Mouse (Mus musculus) embryonic facial prominence, embryonic 12.5 days (tissue): ENCODE results near the gene Slc22a21. TPM values are rescaled to one million over a fixed set of nuclear protein-coding genes. Genes with fewer than 3 reads are reported as not detected.
A peak's percentile ranks its signal among the peaks of the same experiment; 100 is the strongest.
"Not testable (repeated sequence)": the region's sequence is repeated elsewhere in the genome, so short reads cannot be mapped to it uniquely, and the experiment has no call there.

Experiments used
- ATAC-seq: fragments of 200-750 bp; cut with Nextera tagmentation; 2 replicates; pipeline ENCODE4 v1.8.0; 2017; ENCODE audit not compliant: insufficient number of reproducible peaks, insufficient read depth, low FRiP score, low TSS enrichment
- H3K27ac ChIP-seq: fragments of 300-500 bp; sonication (generic); 2 replicates; pipeline ENCODE4 v1.5.1; 2016; ENCODE audit warnings: mild to moderate bottlenecking
- H3K27me3 ChIP-seq: fragments of 300-500 bp; sonication (generic); 2 replicates; pipeline ENCODE4 v1.6.1; 2016; ENCODE audit warnings: mild to moderate bottlenecking, moderate library complexity
- H3K36me3 ChIP-seq: fragments of 300-500 bp; sonication (generic); 2 replicates; pipeline ENCODE4 v1.6.1; 2016; ENCODE audit warnings: mild to moderate bottlenecking
- H3K4me1 ChIP-seq: fragments of 300-500 bp; sonication (generic); 2 replicates; pipeline ENCODE4 v1.6.1; 2016
- H3K4me2 ChIP-seq: fragments of 300-500 bp; sonication (generic); replicated peaks from 2 replicates; pipeline ENCODE4 v1.6.1; 2016; ENCODE audit warnings: mild to moderate bottlenecking, moderate library complexity
- H3K4me3 ChIP-seq: fragments of 300-500 bp; sonication (generic); 2 replicates; pipeline ENCODE4 v1.5.1; 2016; ENCODE audit warnings: mild to moderate bottlenecking
- H3K9ac ChIP-seq: fragments of 300-500 bp; sonication (generic); 2 replicates; pipeline ENCODE4 v1.6.1; 2016; ENCODE audit warnings: mild to moderate bottlenecking, moderate library complexity
- H3K9me3 ChIP-seq: fragments of 300-500 bp; sonication (generic); 2 replicates; pipeline ENCODE4 v1.6.1; 2016; ENCODE audit warnings: mild to moderate bottlenecking, moderate library complexity
- WGBS: fragments of 180-500 bp; shearing (Covaris S2); methylation state at CpG from one replicate; pipeline ENCODE4 v1.1.7; 2016; 5-methylcytosine and 5-hydroxymethylcytosine counted together
- polyA plus RNA-seq: library from polyadenylated mRNA; unstranded; fragments of >200 nt; fragmentation: Nextera tagmentation; extraction: Ambion mirVana; gene quantifications from 2 replicates; pipeline ENCODE4 v1.2.1, GENCODE M21; 2016

Gene Slc22a21
- polyA plus RNA-seq, 1 experiment from 2014 or later, result 4.9 TPM

DNA sequence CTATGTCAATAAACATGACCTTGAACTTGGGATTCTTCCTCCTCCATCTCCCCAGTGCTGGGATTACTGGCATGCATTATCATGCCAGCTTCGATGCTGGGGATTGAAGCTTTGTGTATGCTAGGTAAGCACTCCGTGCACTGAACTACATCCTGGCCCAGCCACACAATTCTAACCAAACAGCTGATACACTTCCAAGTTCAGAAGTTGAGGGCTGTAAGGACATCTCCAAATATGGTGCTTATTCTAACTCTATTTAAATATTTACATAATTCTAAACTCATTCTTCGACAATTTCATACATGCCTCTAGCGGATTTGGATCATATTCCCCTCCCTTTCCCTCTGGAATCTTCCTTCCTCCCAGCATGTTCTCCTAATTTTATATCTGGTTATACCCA lies 12.1 kb upstream of the Slc22a21 start:
- H3K9me3 ChIP-seq, result no peaks in the 10 kb centered on the region
- no peak overlapping the region for H3K4me3 ChIP-seq
- no peak for ATAC-seq
- no peak overlapping the region for H3K9ac ChIP-seq
- H3K27ac ChIP-seq, result no peak overlapping the region
- H3K4me1 ChIP-seq, result no peaks in the 10 kb centered on the region
- no peak overlapping the region for H3K4me2 ChIP-seq
- 83% methylated on average over 4 of the region's 4 CpGs for WGBS
- no peaks in the 10 kb centered on the region for H3K36me3 ChIP-seq
- H3K27me3 ChIP-seq, result no peaks in the 10 kb centered on the region

DNA sequence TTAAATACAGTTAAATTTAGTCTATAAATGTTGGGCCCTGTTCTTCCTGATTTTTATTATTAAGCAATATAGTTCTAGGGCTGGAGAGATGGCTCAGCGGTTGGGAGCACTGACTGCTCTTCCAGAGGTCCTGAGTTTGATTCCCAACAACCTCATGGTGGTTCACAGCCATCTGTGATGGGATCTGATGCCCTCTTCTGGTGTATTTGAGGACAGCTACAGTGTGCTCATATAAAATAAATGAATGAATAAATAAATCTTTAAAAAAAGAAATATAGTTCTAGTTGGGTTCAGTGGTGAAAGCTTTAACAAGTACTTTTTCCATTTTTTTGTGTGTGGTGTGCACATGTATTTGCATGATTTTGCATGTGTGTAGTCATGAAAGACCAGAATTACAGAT lies 9.1 kb upstream of the Slc22a21 start:
- Histone ChIP-seq H3K9ac (no peak overlapping the region), H3K9me3 (no peaks in the 10 kb centered on the region), H3K36me3 (no peaks in the 10 kb centered on the region), H3K27ac (no peak overlapping the region), H3K4me3 (no peak overlapping the region), H3K4me2 (no peak overlapping the region), H3K27me3 (no peaks in the 10 kb centered on the region), H3K4me1 (no peaks in the 10 kb centered on the region)
- WGBS, result 60% methylated on average over 1 of the region's 1 CpGs
- no peak for ATAC-seq

DNA sequence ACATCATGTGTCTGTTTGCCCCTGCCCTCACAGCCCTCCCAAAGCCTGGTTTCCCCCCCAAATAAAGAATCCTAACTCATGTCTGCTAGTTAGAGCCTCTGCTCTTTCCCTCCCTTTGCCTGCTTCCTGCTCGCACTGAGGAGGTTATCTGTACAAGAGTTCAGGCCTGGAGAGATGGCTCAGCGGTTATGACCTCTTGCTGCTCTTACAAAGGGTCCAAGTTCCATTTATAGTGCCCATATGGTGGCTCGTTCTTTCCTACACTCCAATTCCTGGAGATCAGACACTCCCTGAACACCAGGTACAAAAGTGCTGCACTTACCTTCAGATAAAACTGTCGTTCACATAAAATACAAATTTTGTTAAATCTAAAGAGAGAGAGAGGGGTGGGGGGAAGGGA lies 7.9 kb upstream of the Slc22a21 start:
- no peak overlapping the region for H3K4me2 ChIP-seq
- H3K27ac ChIP-seq, result no peak overlapping the region
- 79% methylated on average over 4 of the region's 4 CpGs for WGBS
- no peak overlapping the region for H3K4me3 ChIP-seq
- H3K36me3 ChIP-seq, result no peaks in the 10 kb centered on the region
- no peaks in the 10 kb centered on the region for H3K27me3 ChIP-seq
- no peak for ATAC-seq
- H3K4me1 ChIP-seq, result no peaks in the 10 kb centered on the region
- no peak overlapping the region for H3K9ac ChIP-seq
- H3K9me3 ChIP-seq, result no peaks in the 10 kb centered on the region

DNA sequence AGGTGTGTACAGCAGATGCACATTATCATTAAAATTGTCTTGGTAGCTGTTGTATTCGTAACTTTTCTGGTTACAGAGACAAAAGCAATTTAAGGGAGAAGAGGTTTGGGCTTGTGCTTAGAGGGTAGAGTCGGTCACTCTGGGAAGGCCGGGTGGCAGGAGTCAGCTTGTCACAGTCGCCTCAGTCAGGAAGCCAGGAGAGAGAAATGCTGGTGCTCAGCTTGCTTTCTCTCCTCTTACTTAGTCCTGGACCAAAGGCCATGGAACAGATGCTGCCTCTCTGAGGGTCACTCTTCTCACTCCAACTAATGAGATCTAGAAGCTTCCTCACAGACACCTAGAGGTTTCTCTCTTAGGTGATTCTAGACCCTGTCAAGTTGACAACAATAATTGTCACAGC lies 1.3 kb upstream of the Slc22a21 start:
- no peaks in the 10 kb centered on the region; the same call in 1 of the 2 replicates for H3K4me1 ChIP-seq
- no peak overlapping the region for H3K4me2 ChIP-seq
- H3K9me3 ChIP-seq, result no peaks in the 10 kb centered on the region
- H3K27ac ChIP-seq, result no peak overlapping the region
- ATAC-seq, result no peak
- H3K9ac ChIP-seq, result no peak overlapping the region
- H3K36me3 ChIP-seq, result no peaks in the 10 kb centered on the region
- WGBS, result 87% methylated on average over 4 of the region's 4 CpGs
- no peaks in the 10 kb centered on the region for H3K27me3 ChIP-seq
- H3K4me3 ChIP-seq, result no peak overlapping the region

DNA sequence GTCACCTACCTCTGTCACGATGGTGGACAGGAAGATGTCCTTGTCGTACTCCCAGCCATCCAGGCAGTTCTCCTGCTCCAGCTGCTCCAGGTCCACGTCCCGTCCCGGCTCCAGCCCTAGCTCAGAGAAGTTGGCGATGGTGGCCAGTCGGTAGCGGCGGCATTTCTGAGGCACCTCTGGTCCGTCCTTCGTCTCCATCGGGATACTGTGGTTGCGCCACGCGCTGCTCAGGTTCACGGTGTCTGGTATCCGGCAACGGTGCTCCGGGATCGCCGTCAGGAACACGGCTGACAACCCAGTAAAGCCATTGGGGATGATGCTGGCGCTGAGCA lies 710 bp downstream of the Slc22a21 start:
- ATAC-seq, result not testable (repeated sequence)

DNA sequence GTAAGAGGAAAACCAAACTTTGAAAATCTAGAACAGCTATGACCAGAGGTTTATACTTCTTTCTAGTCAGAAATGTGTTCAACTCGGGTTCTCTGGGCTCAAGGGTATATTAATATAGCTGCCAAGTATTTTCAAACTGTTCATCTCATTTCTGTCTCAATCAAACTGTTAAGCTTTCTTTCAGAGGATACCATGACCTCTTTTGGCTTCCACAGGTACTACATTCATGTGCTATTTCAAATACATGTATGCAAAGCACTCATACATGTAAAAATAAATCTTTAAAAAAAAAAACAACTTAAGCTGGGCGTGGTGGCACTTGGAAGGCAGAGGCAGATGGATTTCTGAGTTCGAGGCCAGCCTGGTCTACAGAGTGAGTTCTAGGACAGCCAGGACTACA lies 2.5 kb downstream of the Slc22a21 start:
- Histone ChIP-seq H3K4me3 (no peak overlapping the region), H3K36me3 (no peaks in the 10 kb centered on the region), H3K4me2 (no peak overlapping the region), H3K4me1 (no peaks in the 10 kb centered on the region; the same call in 1 of the 2 replicates), H3K27ac (no peak overlapping the region), H3K9me3 (no peaks in the 10 kb centered on the region), H3K27me3 (no peaks in the 10 kb centered on the region), H3K9ac (no peak overlapping the region)
- WGBS, result 70% methylated on average over 3 of the region's 3 CpGs
- ATAC-seq, result no peak

More for the DNA sequence above, 710 bp downstream of the Slc22a21 start:
- H3K27ac ChIP-seq, H3K9me3 ChIP-seq, H3K4me1 ChIP-seq, H3K36me3 ChIP-seq, H3K27me3 ChIP-seq: not testable (repeated sequence)
- H3K4me2 ChIP-seq, result peak overlapping the region; percentile 84
- peak overlapping the region; percentile 52 for H3K4me3 ChIP-seq
- H3K9ac ChIP-seq, result peak overlapping the region; percentile 34
- under 1% methylated on average over 23 of the region's 23 CpGs for WGBS

DNA sequence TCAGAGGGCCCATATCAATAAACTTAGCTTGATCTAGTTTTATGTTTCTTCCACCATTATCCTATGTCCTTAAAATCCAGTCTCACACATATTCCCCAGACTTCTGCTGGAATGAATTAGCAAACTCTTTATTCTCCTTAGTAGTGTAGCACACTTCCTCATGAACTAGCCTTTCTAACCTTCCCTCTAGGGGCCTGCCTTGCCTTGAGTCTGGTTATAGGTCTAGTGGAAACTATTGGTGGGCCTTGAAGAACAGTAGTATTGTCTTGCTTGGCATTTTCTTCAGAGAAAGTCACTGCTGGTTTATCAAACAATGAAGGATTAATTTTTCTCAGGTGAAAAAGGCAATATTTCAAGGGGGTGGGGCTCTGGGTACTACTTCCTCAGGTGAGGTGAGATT lies 4.6 kb downstream of the Slc22a21 start:
- H3K27ac ChIP-seq, result no peak overlapping the region
- H3K9ac ChIP-seq, result no peak overlapping the region
- no peak overlapping the region for H3K4me3 ChIP-seq

DNA sequence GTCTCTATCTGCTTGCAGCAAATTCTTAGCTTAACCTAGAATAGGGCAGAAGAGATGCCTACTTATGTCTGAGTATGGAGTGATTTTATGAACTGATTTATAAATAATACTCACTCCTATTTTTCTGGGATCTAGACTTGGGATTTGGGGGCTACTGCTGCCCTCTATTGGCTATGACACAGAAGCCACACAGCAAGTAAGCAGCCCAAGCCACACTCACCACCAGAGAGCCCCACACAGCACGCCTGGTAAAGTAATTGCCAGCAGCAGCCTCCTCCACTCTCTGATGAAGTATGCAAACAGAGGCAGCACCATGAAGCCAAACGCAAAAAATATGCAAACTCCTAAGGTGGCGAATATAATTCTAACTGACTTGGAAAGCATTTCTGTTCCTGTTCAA lies 21.1 kb downstream of the Slc22a21 start:
- 40% methylated on average over 3 of the region's 3 CpGs for WGBS
- H3K36me3 ChIP-seq, result no peaks in the 10 kb centered on the region
- H3K27ac ChIP-seq, result no peak overlapping the region
- no peaks in the 10 kb centered on the region for H3K4me1 ChIP-seq
- H3K27me3 ChIP-seq, result no peaks in the 10 kb centered on the region
- H3K9me3 ChIP-seq, result no peaks in the 10 kb centered on the region
- H3K9ac ChIP-seq, result no peak overlapping the region
- no peak for ATAC-seq
- no peak overlapping the region for H3K4me3 ChIP-seq
- no peak overlapping the region for H3K4me2 ChIP-seq

More for the DNA sequence above, 4.6 kb downstream of the Slc22a21 start:
- no peaks in the 10 kb centered on the region for H3K36me3 ChIP-seq
- H3K4me1 ChIP-seq, result no peaks in the 10 kb centered on the region; the same call in 1 of the 2 replicates
- H3K27me3 ChIP-seq, result no peaks in the 10 kb centered on the region
- H3K9me3 ChIP-seq, result no peaks in the 10 kb centered on the region
- no peak overlapping the region for H3K4me2 ChIP-seq
- no peak for ATAC-seq

DNA sequence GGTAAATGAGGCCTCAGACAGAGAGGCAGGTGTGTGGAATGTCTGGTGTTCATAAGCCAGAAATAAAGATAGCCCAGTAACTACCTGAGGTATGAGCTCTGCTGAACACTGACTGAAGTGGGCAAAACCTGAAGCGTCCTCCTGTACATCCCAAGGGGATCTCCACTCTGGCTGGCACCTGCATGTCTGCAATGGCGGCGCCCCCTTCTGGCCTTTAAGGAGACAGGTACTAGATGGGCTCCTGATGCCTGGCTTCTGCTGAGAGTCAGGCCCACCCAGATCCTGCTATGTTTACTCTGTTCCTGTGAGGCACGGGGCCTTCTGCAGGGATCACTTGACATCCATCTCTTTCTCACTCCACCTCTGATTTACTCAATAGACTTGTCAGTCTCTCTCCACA lies 22.0 kb downstream of the Slc22a21 start:
- not testable (repeated sequence) for H3K4me2 ChIP-seq, H3K36me3 ChIP-seq, H3K9me3 ChIP-seq, H3K4me1 ChIP-seq, H3K27me3 ChIP-seq, H3K9ac ChIP-seq, H3K4me3 ChIP-seq, ATAC-seq, H3K27ac ChIP-seq
- 44% methylated on average over 4 of the region's 4 CpGs for WGBS

DNA sequence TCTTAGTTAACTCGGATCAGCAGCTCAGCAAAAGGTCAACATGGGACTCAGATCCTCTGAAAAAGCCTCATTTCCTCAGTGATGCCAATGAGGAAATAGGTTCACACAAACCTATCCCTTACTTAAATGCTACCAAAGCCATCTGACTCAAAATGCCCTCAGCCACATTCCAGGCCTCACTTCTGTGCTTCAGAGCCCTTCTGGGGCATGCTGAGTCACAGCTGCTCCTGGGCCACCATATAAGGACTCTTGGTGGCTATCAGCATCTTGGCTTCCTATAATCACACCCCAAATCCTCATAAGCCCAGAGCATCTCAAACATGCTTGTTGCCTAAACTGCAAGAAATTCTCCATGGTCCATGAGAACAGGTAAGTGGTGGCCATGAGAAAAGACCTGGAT lies 23.5 kb downstream of the Slc22a21 start:
- H3K9ac ChIP-seq, result no peak overlapping the region
- H3K4me1 ChIP-seq, result no peaks in the 10 kb centered on the region
- 62% methylated on average over 1 of the region's 1 CpGs for WGBS
- no peaks in the 10 kb centered on the region for H3K36me3 ChIP-seq
- H3K27ac ChIP-seq, result no peak overlapping the region
- no peak overlapping the region for H3K4me2 ChIP-seq
- no peaks in the 10 kb centered on the region for H3K27me3 ChIP-seq
- H3K4me3 ChIP-seq, result no peak overlapping the region
- no peak for ATAC-seq
- H3K9me3 ChIP-seq, result no peaks in the 10 kb centered on the region

DNA sequence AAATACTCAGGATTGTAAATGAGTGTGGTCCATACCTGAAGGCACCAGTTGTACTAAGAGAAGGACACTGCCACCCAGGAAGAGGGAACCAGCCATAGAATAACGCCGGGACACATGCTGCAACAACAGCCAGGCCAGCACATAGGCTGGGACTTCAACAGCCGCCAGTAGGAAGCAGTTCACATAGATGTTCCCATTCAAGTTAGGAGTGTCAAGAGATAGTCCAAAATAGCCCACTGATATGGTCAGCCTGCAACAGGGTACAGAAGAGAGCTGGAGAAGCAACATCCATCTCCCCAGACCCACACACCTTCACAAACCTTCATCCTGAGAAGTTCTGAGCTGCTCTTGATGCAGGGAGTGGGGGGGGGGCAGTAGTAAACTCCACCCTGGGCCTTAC lies 25.5 kb downstream of the Slc22a21 start:
- no peak for ATAC-seq
- WGBS, result 80% methylated on average over 3 of the region's 3 CpGs
- Histone ChIP-seq H3K27me3 (no peaks in the 10 kb centered on the region), H3K9ac (no peak overlapping the region), H3K4me1 (no peaks in the 10 kb centered on the region), H3K36me3 (peaks cover 4% of the 10 kb centered on the region; the same call in 1 of the 2 replicates), H3K27ac (no peak overlapping the region), H3K4me3 (no peak overlapping the region), H3K9me3 (no peaks in the 10 kb centered on the region), H3K4me2 (no peak overlapping the region)

DNA sequence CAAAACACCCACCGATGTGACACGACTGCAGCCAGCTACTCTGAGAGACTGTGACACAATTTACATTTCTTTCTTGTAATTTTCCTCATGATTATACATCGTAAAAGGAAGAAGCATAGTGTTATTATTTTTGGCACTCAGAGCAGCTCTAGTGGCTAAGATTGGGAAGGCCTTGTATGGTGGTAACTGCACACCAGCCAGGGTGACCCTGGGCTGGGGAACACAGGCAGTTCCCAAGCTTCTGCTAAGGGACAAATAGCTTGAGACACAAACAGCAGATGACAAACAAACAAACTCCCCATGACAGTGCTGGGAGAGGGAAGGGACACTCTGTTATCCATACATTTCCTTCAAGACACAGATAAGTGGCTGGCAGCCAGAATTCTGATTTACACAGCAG lies 30.0 kb downstream of the Slc22a21 start:
- not testable (repeated sequence) for ATAC-seq, H3K9ac ChIP-seq, H3K27ac ChIP-seq, H3K9me3 ChIP-seq, H3K4me3 ChIP-seq, H3K27me3 ChIP-seq, H3K4me2 ChIP-seq, H3K36me3 ChIP-seq, H3K4me1 ChIP-seq
- 100% methylated on average over 1 of the region's 3 CpGs for WGBS

DNA sequence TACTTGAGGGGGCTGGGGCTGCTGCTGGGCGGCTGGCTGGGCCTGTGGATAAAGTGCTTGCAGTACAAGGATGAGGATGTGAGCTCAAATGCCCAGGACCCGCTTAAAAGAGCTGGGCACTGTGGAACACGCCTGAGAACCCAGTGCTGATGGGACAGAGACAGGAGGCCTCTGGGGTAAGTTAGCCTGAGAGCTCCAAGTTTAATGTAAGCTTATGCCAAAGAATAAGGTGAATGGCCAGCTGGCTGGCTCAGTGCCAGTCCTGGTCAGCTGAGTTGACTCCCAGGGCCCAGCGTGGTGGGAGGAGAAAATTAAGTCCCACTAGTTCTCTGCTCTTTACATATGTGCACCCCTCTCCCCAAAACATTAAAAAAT lies 48.2 kb downstream of the Slc22a21 start:
- H3K4me2 ChIP-seq, H3K36me3 ChIP-seq, H3K4me1 ChIP-seq, H3K9me3 ChIP-seq, H3K4me3 ChIP-seq, H3K27me3 ChIP-seq, H3K27ac ChIP-seq, H3K9ac ChIP-seq, ATAC-seq: not testable (repeated sequence)
- WGBS, result 76% methylated on average over 4 of the region's 4 CpGs
